Mouse (Mus musculus) lung, embryonic 16.5 days (tissue): ENCODE data around the gene Tubd1. TPM values are rescaled to one million over a fixed set of nuclear protein-coding genes. Genes with fewer than 3 reads are reported as not detected.

ENCODE experiments used
- ATAC-seq: fragments of 200-750 bp; cut with Nextera tagmentation; 2 replicates; pipeline ENCODE4 v1.8.0; 2017; ENCODE audit warnings: low read depth, mild to moderate bottlenecking, moderate library complexity
- H3K27ac ChIP-seq: fragments of 300-500 bp; sonication (generic); 2 replicates; pipeline ENCODE4 v1.5.1; 2014; ENCODE audit warnings: mild to moderate bottlenecking, control low read depth, low read length
- H3K27me3 ChIP-seq: fragments of 300-500 bp; sonication (generic); 2 replicates; pipeline ENCODE4 v1.6.1; 2014; ENCODE audit warnings: low read depth, low read length, mixed read lengths; ENCODE audit not compliant: control insufficient read depth, insufficient read depth
- H3K36me3 ChIP-seq: fragments of 300-500 bp; sonication (generic); 2 replicates; pipeline ENCODE4 v1.6.1; 2014; ENCODE audit warnings: low read length; ENCODE audit not compliant: control insufficient read depth, insufficient read depth
- H3K4me1 ChIP-seq: fragments of 300-500 bp; sonication (generic); replicated peaks from 2 replicates; pipeline ENCODE4 v1.6.1; 2014; ENCODE audit warnings: low read length, mixed read lengths; ENCODE audit not compliant: control insufficient read depth, insufficient read depth
- H3K4me2 ChIP-seq: fragments of 300-500 bp; sonication (generic); 2 replicates; pipeline ENCODE4 v1.6.1; 2014; ENCODE audit warnings: low read depth, low read length, control low read depth
- H3K4me3 ChIP-seq: fragments of 300-500 bp; sonication (generic); 2 replicates; pipeline ENCODE4 v1.5.1; 2014; ENCODE audit warnings: mild to moderate bottlenecking, low read length, control low read depth
- H3K9ac ChIP-seq: fragments of 300-500 bp; sonication (generic); 2 replicates; pipeline ENCODE4 v1.6.1; 2014; ENCODE audit warnings: low read length, control low read depth
- H3K9me3 ChIP-seq: fragments of 300-500 bp; sonication (generic); 2 replicates; pipeline ENCODE4 v1.6.1; 2016; ENCODE audit warnings: low read length; ENCODE audit not compliant: control insufficient read depth
- WGBS: fragments of 180-500 bp; shearing (Covaris S2); extraction: QIAGEN DNeasy Blood & Tissue Kit; methylation state at CpG from one replicate; pipeline ENCODE4 v1.1.7; 2014; 5-methylcytosine and 5-hydroxymethylcytosine counted together
- polyA plus RNA-seq: library from polyadenylated mRNA; unstranded; fragments of >200 nt; fragmentation: Nextera tagmentation; extraction: Ambion mirVana; gene quantifications from 2 replicates; pipeline ENCODE4 v1.2.1, GENCODE M21; 2015

Gene Tubd1
- polyA plus RNA-seq, 1 experiment from 2014 or later = 14.0 TPM

- 69% methylated on average over 9 of the region's 9 CpGs for WGBS
- Histone ChIP-seq H3K4me3 (no peak overlapping the region), H3K9ac (peak overlapping the region; percentile 53; the same call in 1 of the 2 replicates), H3K9me3 (no peaks in the 10 kb centered on the region), H3K27ac (peak overlapping the region; percentile 84), H3K4me2 (peak overlapping the region; percentile 49; the same call in 1 of the 2 replicates), H3K27me3 (no peaks in the 10 kb centered on the region), H3K36me3 (no peaks in the 10 kb centered on the region), H3K4me1 (peaks cover 59% of the 10 kb centered on the region)
- no peak for ATAC-seq
Observed at GRCm38 (mm10) chr11:86580319-86581113, 35.7 kb downstream of the Tubd1 start.

DNA sequence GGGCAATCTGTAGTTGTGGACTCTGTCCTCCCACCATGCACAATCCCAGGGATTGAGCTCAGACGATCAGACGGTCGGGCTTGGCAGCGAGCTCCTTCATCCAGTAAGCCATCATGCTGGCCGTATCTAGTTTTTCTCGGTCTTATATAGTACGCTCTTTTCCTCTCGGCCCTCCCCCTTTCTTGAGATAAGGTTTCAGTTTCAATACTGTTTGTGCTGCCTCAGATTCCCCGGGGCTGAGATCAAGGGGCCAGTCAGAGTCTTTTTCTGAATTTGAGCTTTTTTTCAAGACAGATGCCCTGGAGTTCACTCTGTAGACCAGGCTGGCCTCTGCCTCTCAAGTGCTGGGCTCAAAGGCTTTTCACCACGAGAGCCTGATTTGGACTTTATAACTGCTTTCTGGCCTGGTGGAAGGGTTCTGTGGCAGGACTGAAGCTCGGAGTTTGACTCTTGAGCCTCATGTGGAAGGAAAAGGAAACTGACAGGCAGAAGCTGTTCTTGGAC, 36.5 kb downstream of the Tubd1 start:
- peak overlapping the region; percentile 53 for H3K9ac ChIP-seq
- no peaks in the 10 kb centered on the region for H3K36me3 ChIP-seq
- peak overlapping the region; percentile 31 for H3K4me3 ChIP-seq
- no peaks in the 10 kb centered on the region for H3K27me3 ChIP-seq
- peak overlapping the region; percentile 49 for H3K4me2 ChIP-seq
- peak overlapping the region; percentile 84 for H3K27ac ChIP-seq
- no peaks in the 10 kb centered on the region for H3K9me3 ChIP-seq
- H3K4me1 ChIP-seq = peaks cover 55% of the 10 kb centered on the region
- ATAC-seq = peak; percentile 65
- 18% methylated on average over 11 of the region's 11 CpGs for WGBS

DNA sequence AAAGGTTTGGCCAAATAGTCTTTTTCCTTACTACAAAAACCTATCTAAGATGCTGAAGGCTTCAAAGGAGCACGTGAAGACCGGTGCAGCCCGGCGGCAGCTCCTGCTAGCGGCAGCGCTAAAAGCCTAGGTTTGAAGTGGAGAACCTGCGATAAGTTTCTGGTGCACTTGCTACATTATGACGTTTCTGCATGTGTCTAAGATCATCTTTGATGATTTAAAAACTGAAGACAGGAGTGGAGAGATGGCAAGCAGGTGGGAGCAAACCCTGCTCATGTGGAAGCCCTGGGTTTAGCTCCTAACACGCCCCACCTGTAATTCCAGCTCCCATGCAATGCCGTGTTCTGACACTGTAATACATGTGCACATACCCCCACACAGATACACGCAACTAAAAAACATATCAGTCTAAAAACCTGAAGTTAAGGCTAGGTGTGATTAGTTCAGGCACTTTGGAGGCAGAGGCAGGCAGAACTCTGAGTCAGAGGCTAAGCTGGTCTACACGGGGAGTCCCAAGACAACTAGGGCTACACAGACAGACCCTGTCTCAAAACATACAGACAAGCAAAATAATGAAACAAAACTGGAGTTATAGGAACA, 37.3 kb downstream of the Tubd1 start:
- Histone ChIP-seq H3K4me3 (no peak overlapping the region), H3K9ac (no peak overlapping the region; the same call in 1 of the 2 replicates), H3K4me1 (peaks cover 50% of the 10 kb centered on the region), H3K27ac (peak overlapping the region; percentile 84), H3K9me3 (no peaks in the 10 kb centered on the region), H3K4me2 (peak overlapping the region; percentile 49), H3K27me3 (no peaks in the 10 kb centered on the region), H3K36me3 (no peaks in the 10 kb centered on the region)
- WGBS = 65% methylated on average over 12 of the region's 12 CpGs
- ATAC-seq = no peak

GRCm38 (mm10) chr11:86582543-86583260, 37.9 kb downstream of the Tubd1 start:
- no peak for ATAC-seq
- Histone ChIP-seq H3K27ac (no peak overlapping the region), H3K9me3 (no peaks in the 10 kb centered on the region), H3K27me3 (no peaks in the 10 kb centered on the region), H3K4me2 (no peak overlapping the region), H3K4me3 (no peak overlapping the region), H3K9ac (no peak overlapping the region), H3K4me1 (peaks cover 46% of the 10 kb centered on the region), H3K36me3 (no peaks in the 10 kb centered on the region)
- 91% methylated on average over 7 of the region's 7 CpGs for WGBS

GRCm38 (mm10) chr11:86583313-86583825, 38.6 kb downstream of the Tubd1 start:
- peaks cover 48% of the 10 kb centered on the region for H3K4me1 ChIP-seq
- no peak overlapping the region for H3K4me2 ChIP-seq
- H3K36me3 ChIP-seq = no peaks in the 10 kb centered on the region

DNA sequence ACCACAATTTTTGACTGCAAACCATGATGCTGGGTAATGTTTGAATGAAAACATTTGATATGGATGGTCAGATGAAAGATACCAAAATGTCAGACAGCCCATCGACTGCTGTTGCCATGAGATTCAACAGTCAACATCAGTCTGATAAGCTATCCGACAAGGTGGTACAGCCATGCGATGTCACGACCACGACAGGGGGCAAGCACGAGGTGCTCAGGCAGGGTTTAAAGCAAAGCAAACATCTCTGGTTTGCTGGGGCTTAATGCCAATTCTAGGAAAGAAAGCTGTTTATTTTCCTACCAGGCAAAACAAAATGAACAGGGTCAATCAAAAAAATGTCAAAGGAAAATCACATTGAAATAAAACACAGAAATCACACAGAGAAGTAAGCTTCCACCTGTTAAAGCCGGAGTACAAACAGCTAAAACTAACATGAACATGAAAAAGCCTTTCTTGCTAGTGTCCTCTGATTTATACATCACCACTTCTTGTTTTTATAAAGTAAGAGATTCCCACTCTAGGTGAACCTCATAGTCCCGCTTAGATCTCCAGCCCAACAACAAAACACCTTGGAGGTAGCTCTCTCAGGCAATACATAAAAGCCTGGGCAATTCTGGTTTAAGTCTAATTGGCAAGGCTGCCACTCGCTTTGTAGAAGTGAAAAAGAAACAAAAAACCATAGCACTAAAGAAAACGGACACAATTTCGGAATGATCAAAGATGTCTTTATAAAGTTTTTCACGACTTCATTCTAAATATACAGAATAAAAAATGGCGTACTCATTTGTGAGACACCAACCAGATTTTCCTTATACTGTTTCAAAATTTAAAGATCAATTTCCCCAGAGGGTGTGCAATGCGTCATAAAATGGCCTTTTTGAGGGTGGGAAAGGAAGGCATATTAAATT, 39.5 kb downstream of the Tubd1 start:
- H3K9ac ChIP-seq = no peak overlapping the region
- H3K4me2 ChIP-seq = peak overlapping the region; percentile 47; the same call in 1 of the 2 replicates
- no peak overlapping the region for H3K27ac ChIP-seq

More at GRCm38 (mm10) chr11:86583313-86583825, 38.6 kb downstream of the Tubd1 start:
- Histone ChIP-seq H3K9me3 (no peaks in the 10 kb centered on the region), H3K9ac (no peak overlapping the region), H3K4me3 (no peak overlapping the region), H3K27me3 (no peaks in the 10 kb centered on the region), H3K27ac (no peak overlapping the region)
- WGBS = 91% methylated on average over 3 of the region's 3 CpGs
- ATAC-seq = no peak

DNA sequence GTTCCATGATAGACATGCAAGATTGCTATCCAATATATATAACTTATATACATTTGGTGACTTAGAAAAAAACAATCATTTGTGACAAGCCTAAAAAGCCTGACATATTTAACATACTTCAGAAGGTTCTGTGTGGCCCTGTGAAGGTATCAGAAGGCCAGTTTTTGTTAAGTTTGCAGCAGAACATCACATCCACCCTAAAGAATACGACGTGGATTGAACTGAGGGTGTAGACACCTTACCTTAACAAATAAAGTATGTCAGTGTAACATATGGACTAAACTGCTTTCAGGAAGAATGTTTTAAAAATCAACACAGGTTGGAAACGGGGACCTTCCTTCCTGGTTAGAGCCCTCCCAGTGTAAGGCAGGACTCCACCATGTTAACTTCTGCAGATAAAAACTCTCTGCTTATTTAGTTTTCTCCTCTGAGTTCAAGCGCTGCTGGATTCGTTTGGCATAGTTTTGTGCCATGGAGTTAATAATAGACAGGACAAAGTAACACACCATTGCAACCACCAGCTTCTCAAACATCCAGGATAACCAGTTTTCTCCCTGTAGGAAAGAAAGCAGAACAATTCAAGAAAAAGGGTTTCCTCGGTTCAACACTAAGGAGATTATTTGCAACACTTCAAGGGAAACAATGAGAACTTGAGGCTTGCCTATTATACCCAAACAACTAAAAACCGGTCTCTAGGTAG, 40.3 kb downstream of the Tubd1 start:
- Histone ChIP-seq H3K27ac (peak overlapping the region; percentile 10; the same call in 1 of the 2 replicates), H3K4me2 (peak overlapping the region; percentile 47), H3K4me3 (peak overlapping the region; percentile 66), H3K4me1 (peaks cover 32% of the 10 kb centered on the region), H3K9me3 (no peaks in the 10 kb centered on the region), H3K27me3 (no peaks in the 10 kb centered on the region), H3K9ac (peak overlapping the region; percentile 62), H3K36me3 (no peaks in the 10 kb centered on the region)
- ATAC-seq = no peak
- 45% methylated on average over 7 of the region's 7 CpGs for WGBS

More for the DNA sequence above, 39.5 kb downstream of the Tubd1 start:
- ATAC-seq = no peak
- H3K4me3 ChIP-seq = no peak overlapping the region
- H3K4me1 ChIP-seq = peaks cover 40% of the 10 kb centered on the region
- WGBS = 69% methylated on average over 14 of the region's 14 CpGs
- H3K9me3 ChIP-seq = no peaks in the 10 kb centered on the region
- no peaks in the 10 kb centered on the region for H3K27me3 ChIP-seq
- H3K36me3 ChIP-seq = no peaks in the 10 kb centered on the region

DNA sequence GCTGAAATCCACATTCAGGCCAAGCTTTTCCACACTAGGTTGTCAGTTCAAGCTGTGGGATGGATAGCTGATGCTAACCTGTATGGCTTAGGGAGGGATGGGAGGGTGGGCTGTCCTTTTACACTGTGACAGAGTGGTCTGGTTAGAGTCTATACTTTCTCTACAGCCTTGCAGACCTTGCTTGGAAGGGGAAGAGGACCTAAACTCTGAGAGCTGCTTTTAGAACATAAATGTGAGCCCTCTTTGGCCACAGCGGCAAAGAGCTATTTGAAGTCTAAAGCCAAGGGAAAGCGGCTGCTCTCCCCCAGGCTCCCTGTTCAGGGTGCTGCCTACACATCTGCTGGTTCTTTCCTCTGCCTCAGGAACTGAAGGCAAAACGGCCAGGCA, 40.8 kb downstream of the Tubd1 start:
- ATAC-seq = no peak
- Histone ChIP-seq H3K27me3 (no peaks in the 10 kb centered on the region), H3K27ac (peak overlapping the region; percentile 74), H3K36me3 (no peaks in the 10 kb centered on the region), H3K4me3 (peak overlapping the region; percentile 66), H3K9ac (peak overlapping the region; percentile 62), H3K9me3 (no peaks in the 10 kb centered on the region), H3K4me2 (peak overlapping the region; percentile 47), H3K4me1 (peaks cover 26% of the 10 kb centered on the region)
- WGBS = 22% methylated on average over 3 of the region's 3 CpGs
